Mouse (Mus musculus) forebrain, postnatal 0 days (tissue): ENCODE measurements around the gene Rab26. TPM values are rescaled to one million over a fixed set of nuclear protein-coding genes. Genes with fewer than 3 reads are reported as not detected.

Experiments used
- ATAC-seq: fragments of 200-750 bp; cut with Nextera tagmentation; 2 replicates; pipeline ENCODE4 v1.8.0; 2017; ENCODE audit warnings: mild to moderate bottlenecking, moderate library complexity
- DNase-seq: peaks from one replicate; pipeline ENCODE4 v3.0.0-alpha.2; 2015
- H3K27ac ChIP-seq: fragments of 300-500 bp; sonication (generic); 2 replicates; pipeline ENCODE4 v1.5.1; 2014; ENCODE audit warnings: low read depth, mild to moderate bottlenecking, antibody characterized with exemption, low read length, moderate library complexity, mixed read lengths
- H3K27me3 ChIP-seq: fragments of 300-500 bp; sonication (generic); 2 replicates; pipeline ENCODE4 v1.6.1; 2014; ENCODE audit warnings: mild to moderate bottlenecking, low read length, mixed read lengths; ENCODE audit not compliant: insufficient read depth
- H3K36me3 ChIP-seq: fragments of 300-500 bp; sonication (generic); 2 replicates; pipeline ENCODE4 v1.6.1; 2014; ENCODE audit warnings: mild to moderate bottlenecking, moderate library complexity; ENCODE audit not compliant: insufficient read depth
- H3K4me1 ChIP-seq: fragments of 300-500 bp; sonication (generic); 2 replicates; pipeline ENCODE4 v1.6.1; 2014; ENCODE audit warnings: antibody characterized with exemption; ENCODE audit not compliant: insufficient read depth
- H3K4me2 ChIP-seq: fragments of 300-500 bp; sonication (generic); 2 replicates; pipeline ENCODE4 v1.6.1; 2014; ENCODE audit warnings: low read depth, mild to moderate bottlenecking, moderate library complexity
- H3K4me3 ChIP-seq: fragments of 300-500 bp; sonication (generic); 2 replicates; pipeline ENCODE4 v1.5.1; 2014; ENCODE audit warnings: low read depth, low read length, mixed read lengths
- H3K9ac ChIP-seq: fragments of 300-500 bp; sonication (generic); 2 replicates; pipeline ENCODE4 v1.6.1; 2014; ENCODE audit warnings: mild to moderate bottlenecking
- H3K9me3 ChIP-seq: fragments of 300-500 bp; sonication (generic); 2 replicates; pipeline ENCODE4 v1.6.1; 2016; ENCODE audit warnings: low read length
- CTCF ChIP-seq: sonication (generic); IDR thresholded peaks from 2 replicates; pipeline ENCODE4 v1.5.1; 2016; ENCODE audit warnings: antibody characterized with exemption, control low read depth, low read depth
- WGBS: fragments of 180-500 bp; shearing (Covaris S2); extraction: QIAGEN DNeasy Blood & Tissue Kit; methylation state at CpG from one replicate; pipeline ENCODE4 v1.1.7; 2014; 5-methylcytosine and 5-hydroxymethylcytosine counted together
- polyA plus RNA-seq: library from polyadenylated mRNA; unstranded; fragments of >200 nt; fragmentation: Nextera tagmentation; extraction: Ambion mirVana; gene quantifications from 2 replicates; pipeline ENCODE4 v1.2.1, GENCODE M21; 2015
- total RNA-seq: library from RNA; depleted of rRNA; stranded (reverse); fragments of >200 nt; gene quantifications from 2 replicates; pipeline ENCODE4 v1.2.3, GENCODE M21; 2014

Rab26 gene
- total and polyA plus RNA-seq, 2 experiments from 2014 or later: 7.1 to 12.4 TPM

DNA sequence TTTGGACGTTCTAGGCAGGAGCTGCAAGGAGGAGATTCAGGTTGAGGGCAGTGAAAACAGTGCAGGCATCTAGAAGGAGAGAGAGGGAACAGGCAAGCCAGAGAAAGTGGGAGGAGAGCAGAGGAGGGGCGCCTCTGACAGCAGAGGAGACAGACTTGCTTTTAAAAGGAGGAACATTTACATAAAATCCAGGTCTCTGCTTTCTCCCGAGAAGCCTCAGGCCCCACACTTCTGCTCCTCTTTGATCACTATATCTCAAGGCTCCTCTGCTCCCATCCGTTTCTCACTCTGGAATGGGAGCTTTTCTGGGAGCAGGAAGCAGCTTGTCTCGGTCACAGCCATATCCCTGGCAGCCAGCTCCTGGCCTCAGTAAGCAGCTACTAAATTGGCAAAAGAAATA is 1.3 kb upstream of the Rab26 start:
- peaks cover 22% of the 10 kb centered on the region for H3K4me1 ChIP-seq
- TF ChIP-seq CTCF: no peak
- no peaks in the 10 kb centered on the region for H3K27me3 ChIP-seq
- H3K27ac ChIP-seq: peak overlapping the region; percentile 45; the same call in 1 of the 2 replicates
- H3K4me3 ChIP-seq: no peak overlapping the region
- H3K9ac ChIP-seq: no peak overlapping the region
- H3K4me2 ChIP-seq: no peak overlapping the region
- H3K9me3 ChIP-seq: no peaks in the 10 kb centered on the region
- 46% methylated on average over 5 of the region's 5 CpGs for WGBS
- no peak for DNase-seq
- ATAC-seq: no peak
- H3K36me3 ChIP-seq: peaks cover 4% of the 10 kb centered on the region; the same call in 1 of the 2 replicates

DNA sequence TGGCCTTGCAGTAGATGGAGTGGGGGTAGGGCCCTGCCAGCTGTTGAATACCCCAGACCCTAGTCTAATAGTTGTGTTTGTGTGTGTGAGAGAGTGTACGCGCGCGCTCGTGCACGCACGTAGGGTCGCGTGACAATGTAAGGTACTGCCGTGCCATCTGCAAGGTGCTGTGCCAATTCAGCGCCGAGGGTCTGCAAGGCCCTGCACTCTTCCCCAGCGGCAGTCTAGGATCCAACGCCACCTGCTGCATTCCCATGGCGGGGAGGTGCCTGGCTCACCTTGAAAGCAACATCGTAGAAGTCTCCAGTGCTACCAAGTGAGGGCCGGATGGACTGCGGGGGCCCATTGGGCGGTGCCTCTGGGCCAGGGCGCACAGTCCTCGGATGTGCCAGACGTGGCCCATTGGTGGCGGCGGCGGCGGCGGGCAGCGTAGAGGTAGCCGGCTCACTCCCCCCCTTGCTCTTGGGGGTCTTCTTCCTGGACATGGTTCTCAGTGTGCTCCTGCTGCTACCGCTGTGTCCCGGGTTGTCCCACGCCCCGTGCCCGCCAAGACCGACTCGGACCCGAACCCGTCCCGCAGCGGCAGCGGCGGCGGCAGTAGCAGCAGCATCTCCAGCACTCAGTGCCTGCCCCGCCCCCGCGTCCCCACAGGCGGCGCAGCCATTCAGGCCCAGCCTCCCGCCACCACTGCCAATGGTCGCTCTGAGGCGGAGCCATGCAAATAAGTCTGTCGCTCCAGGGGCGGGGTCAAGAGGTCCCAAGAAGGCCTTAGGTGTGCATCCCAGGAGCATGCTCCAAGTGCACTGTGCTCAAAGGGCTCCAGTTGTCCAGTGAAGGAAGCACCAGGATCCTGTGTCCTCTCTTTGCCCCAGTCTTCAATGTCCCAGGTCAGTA is 664 bp downstream of the Rab26 start:
- Histone ChIP-seq H3K9ac (peak overlapping the region; percentile 50), H3K27me3 (no peaks in the 10 kb centered on the region), H3K27ac (peak overlapping the region; percentile 50), H3K4me3 (peak overlapping the region; percentile 35), H3K4me2 (peak overlapping the region; percentile 66), H3K36me3 (peaks cover 10% of the 10 kb centered on the region; the same call in 1 of the 2 replicates), H3K9me3 (no peaks in the 10 kb centered on the region), H3K4me1 (peaks cover 39% of the 10 kb centered on the region)
- TF ChIP-seq CTCF: no peak; the same call in 1 of the 2 replicates
- 7% methylated on average over 47 of the region's 53 CpGs for WGBS
- ATAC-seq (peak; percentile 66), DNase-seq (peak; percentile 77)

DNA sequence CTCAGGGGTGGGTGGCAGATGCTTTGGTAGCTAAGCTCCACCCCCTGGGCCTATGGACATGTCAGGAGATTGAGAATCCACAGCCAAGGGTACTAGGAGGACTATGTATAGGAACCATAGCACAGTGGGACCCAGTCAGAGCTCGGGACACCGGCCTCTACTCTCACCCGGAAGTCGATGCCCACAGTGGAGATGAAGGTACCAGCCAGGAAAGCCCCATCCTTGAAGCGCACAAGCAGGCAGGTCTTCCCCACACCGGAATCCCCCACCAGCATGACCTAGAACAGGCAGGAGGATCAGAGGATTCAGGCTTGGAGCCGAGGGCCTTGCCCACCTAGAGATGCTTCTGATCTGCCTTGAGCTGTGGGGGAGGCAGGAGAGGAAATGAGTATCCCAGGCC is 2.0 kb downstream of the Rab26 start:
- ATAC-seq (no peak), DNase-seq (no peak)
- H3K4me3 ChIP-seq: no peak overlapping the region
- H3K9ac ChIP-seq: 0 out of 2 replicates have a peak overlapping the region, but pooled peaks have one; percentile 6
- peaks cover 10% of the 10 kb centered on the region; the same call in 1 of the 2 replicates for H3K36me3 ChIP-seq
- no peaks in the 10 kb centered on the region for H3K27me3 ChIP-seq
- 0 out of 2 replicates have a peak overlapping the region, but pooled peaks have one; percentile 66 for H3K4me2 ChIP-seq
- H3K27ac ChIP-seq: no peak overlapping the region
- 72% methylated on average over 7 of the region's 7 CpGs for WGBS
- no peaks in the 10 kb centered on the region for H3K9me3 ChIP-seq
- H3K4me1 ChIP-seq: peaks cover 33% of the 10 kb centered on the region
- TF ChIP-seq CTCF: no peak

DNA sequence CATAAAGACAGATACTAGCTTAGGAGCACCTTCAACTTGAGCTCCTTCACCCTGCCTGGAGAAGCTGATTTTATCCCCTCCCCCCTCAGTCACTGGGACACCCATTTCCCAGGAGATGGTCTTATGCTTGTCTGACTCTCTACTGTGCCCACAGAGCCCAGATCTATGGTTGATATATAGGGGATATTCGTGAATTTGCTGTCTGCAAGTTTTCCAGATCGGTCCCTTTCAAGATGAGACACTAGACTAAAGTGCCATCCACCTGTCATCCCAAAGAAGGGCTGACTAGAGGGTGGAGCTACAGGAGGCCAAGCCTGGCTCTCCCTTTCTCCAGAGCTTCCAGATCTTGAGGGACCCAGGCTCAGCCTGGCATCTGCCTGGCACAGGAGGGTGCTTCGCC is 2.9 kb downstream of the Rab26 start:
- H3K4me1 ChIP-seq: peaks cover 39% of the 10 kb centered on the region
- H3K9me3 ChIP-seq: no peaks in the 10 kb centered on the region
- TF ChIP-seq CTCF: no peak
- WGBS: 68% methylated on average over 3 of the region's 3 CpGs
- 0 out of 2 replicates have a peak overlapping the region, but pooled peaks have one; percentile 17 for H3K4me2 ChIP-seq
- no peaks in the 10 kb centered on the region for H3K27me3 ChIP-seq
- DNase-seq: no peak
- H3K27ac ChIP-seq: no peak overlapping the region
- no peak overlapping the region for H3K9ac ChIP-seq
- ATAC-seq: no peak
- H3K36me3 ChIP-seq: peaks cover 14% of the 10 kb centered on the region
- no peak overlapping the region for H3K4me3 ChIP-seq

DNA sequence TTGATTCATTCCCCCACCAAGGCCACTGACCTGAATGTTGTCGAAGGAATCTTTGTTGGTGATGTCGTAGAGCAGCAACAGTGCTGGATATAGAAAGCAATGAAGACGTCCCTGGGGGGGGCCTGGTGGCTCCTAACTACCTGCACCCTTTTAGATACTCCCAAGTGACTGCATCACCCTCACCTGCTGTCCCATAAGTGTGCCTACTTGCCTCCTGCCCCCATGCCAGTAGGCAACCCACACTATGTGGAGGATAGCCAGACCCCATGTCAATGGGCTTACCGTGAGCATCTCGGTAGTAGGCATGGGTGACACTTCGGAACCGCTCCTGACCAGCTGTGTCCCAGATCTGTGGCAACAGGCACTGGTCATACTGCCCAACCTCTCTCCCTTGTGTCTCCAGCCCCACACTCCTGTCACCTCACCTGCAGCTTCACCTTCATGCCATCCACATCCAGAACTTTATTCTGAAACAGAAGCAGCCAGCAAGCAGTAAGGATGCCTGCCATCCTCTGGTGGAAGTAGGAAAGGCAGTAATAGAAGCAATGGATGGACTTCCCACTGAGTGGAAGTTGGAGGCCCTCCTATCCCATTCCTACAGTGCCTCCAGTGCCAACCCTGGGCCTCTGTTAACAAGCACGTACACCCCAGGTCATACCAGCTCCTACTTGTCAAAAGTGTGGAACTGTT is 3.5 kb downstream of the Rab26 start:
- ATAC-seq (no peak), DNase-seq (no peak)
- TF ChIP-seq CTCF: peak; percentile 61
- Histone ChIP-seq H3K27ac (no peak overlapping the region), H3K27me3 (no peaks in the 10 kb centered on the region), H3K4me2 (0 out of 2 replicates have a peak overlapping the region, but pooled peaks have one; percentile 17), H3K36me3 (peaks cover 14% of the 10 kb centered on the region), H3K4me1 (peaks cover 39% of the 10 kb centered on the region), H3K4me3 (no peak overlapping the region), H3K9ac (peak overlapping the region; percentile 65; the same call in 1 of the 2 replicates), H3K9me3 (no peaks in the 10 kb centered on the region)
- WGBS: 34% methylated on average over 8 of the region's 8 CpGs

DNA sequence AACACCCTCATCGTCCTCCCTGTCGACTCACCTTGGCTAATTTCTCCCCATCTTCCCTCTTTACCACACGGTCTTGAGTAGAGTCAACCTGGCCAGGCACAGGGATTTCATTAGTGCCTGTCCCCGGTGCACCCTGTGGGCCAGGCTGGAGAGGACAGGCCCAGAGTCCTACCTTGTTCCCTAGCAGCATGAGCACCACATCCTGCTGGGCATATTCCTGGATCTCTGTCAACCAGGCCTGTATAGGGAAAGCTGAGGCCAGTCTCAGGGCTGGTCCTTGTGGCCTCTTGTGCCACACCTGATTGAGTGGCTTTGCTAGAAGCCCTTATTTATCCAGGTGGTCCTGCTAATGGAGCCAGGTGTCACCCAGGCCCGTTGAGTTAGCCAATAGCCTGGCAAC is 4.1 kb downstream of the Rab26 start:
- no peaks in the 10 kb centered on the region for H3K9me3 ChIP-seq
- no peak for ATAC-seq
- peak overlapping the region; percentile 65 for H3K9ac ChIP-seq
- WGBS: 20% methylated on average over 5 of the region's 5 CpGs
- peaks cover 39% of the 10 kb centered on the region for H3K4me1 ChIP-seq
- no peaks in the 10 kb centered on the region for H3K27me3 ChIP-seq
- TF ChIP-seq CTCF: no peak
- no peak for DNase-seq
- H3K27ac ChIP-seq: no peak overlapping the region
- peak overlapping the region; percentile 77 for H3K4me2 ChIP-seq
- no peak overlapping the region for H3K4me3 ChIP-seq
- peaks cover 14% of the 10 kb centered on the region for H3K36me3 ChIP-seq
